Mouse (Mus musculus) liver, embryonic 14.5 days (tissue): Measurements from ENCODE around the gene Csad. TPM values are rescaled to one million over a fixed set of nuclear protein-coding genes. Genes with fewer than 3 reads are reported as not detected.

Experiments
- ATAC-seq: fragments of 200-750 bp; cut with Nextera tagmentation; 2 replicates; pipeline ENCODE4 v1.8.0; 2017; ENCODE audit warnings: moderate number of reproducible peaks, mild to moderate bottlenecking, moderate library complexity; ENCODE audit not compliant: insufficient read depth
- DNase-seq, 3 experiments: peaks; one replicate each; pipeline ENCODE4 v3.0.0-alpha.2; 2012 to 2013; ENCODE audit warnings: low read depth in 3 of 3, low spot score in 3 of 3
- H3K27ac ChIP-seq: fragments of 300-500 bp; sonication (generic); 2 replicates; pipeline ENCODE4 v1.5.1; 2014; ENCODE audit warnings: moderate library complexity, mild to moderate bottlenecking, control low read depth, inconsistent platforms
- H3K27me3 ChIP-seq: fragments of 300-500 bp; sonication (generic); 2 replicates; pipeline ENCODE4 v1.6.1; 2014; ENCODE audit warnings: mild to moderate bottlenecking, low read length, moderate library complexity; ENCODE audit not compliant: control insufficient read depth, insufficient read depth
- H3K36me3 ChIP-seq: fragments of 300-500 bp; sonication (generic); replicated peaks from 2 replicates; pipeline ENCODE4 v1.6.1; 2014; ENCODE audit warnings: low read depth; ENCODE audit not compliant: control insufficient read depth, insufficient read depth
- H3K4me1 ChIP-seq, 2 experiments: fragments of 200-500 bp in 1 of 2; fragments of 300-500 bp in 1 of 2; sonication (generic) in 1 of 2; replicated peaks; 2 replicates each; pipeline ENCODE4 v1.6.1; 2012 to 2014; ENCODE audit warnings: antibody characterized with exemption in 1 of 2, inconsistent platforms in 1 of 2, low read length in 1 of 2; ENCODE audit not compliant: control insufficient read depth in 2 of 2, insufficient read depth in 2 of 2
- H3K4me2 ChIP-seq: fragments of 300-500 bp; sonication (generic); 2 replicates; pipeline ENCODE4 v1.6.1; 2014; ENCODE audit warnings: low read depth, mild to moderate bottlenecking, control low read depth, moderate library complexity
- H3K4me3 ChIP-seq, 2 experiments: fragments of 200-500 bp in 1 of 2; fragments of 300-500 bp in 1 of 2; sonication (generic) in 1 of 2; 2 replicates each; pipeline ENCODE4 v1.5.1; 2012 to 2014; ENCODE audit warnings: low read depth in 2 of 2, low read length in 2 of 2, mild to moderate bottlenecking in 2 of 2, control low read depth in 1 of 2, inconsistent platforms in 1 of 2, moderate library complexity in 1 of 2; ENCODE audit not compliant: insufficient read depth in 1 of 2
- H3K9ac ChIP-seq: fragments of 300-500 bp; sonication (generic); replicated peaks from 2 replicates; pipeline ENCODE4 v1.6.1; 2014; ENCODE audit warnings: mild to moderate bottlenecking, control low read depth, moderate library complexity
- H3K9me3 ChIP-seq: fragments of 300-500 bp; sonication (generic); 2 replicates; pipeline ENCODE4 v1.6.1; 2016; ENCODE audit warnings: low read length, mixed read lengths; ENCODE audit not compliant: control insufficient read depth
- CTCF ChIP-seq: IDR thresholded peaks from 2 replicates; pipeline ENCODE4 v1.5.1; 2016; ENCODE audit warnings: antibody characterized with exemption, low read depth, control low read depth
- EP300 ChIP-seq: IDR thresholded peaks from 2 replicates; pipeline ENCODE4 v1.6.1; 2016; ENCODE audit warnings: antibody characterized with exemption, low read depth
- WGBS: fragments of 180-500 bp; shearing (Covaris S2); extraction: QIAGEN DNeasy Blood & Tissue Kit; methylation state at CpG from one replicate; pipeline ENCODE4 v1.1.7; 2014; ENCODE audit not compliant: insufficient replicate concordance; 5-methylcytosine and 5-hydroxymethylcytosine counted together
- polyA plus RNA-seq, 2 experiments: library from polyadenylated mRNA; depleted of rRNA in 1 of 2; stranded (reverse) in 1 of 2; unstranded in 1 of 2; fragments of >200 nt; fragmentation: Nextera tagmentation in 1 of 2; extraction: Ambion mirVana in 1 of 2; gene quantifications; 2 replicates each; pipeline versions ENCODE4 v1.2.1 to v1.2.3; 2012 to 2014

Csad gene
- polyA plus RNA-seq, 2 experiments, result 17.9 to 24.0 TPM

- WGBS, result 53% methylated on average over 6 of the region's 6 CpGs
- H3K27me3 ChIP-seq, result no peaks in the 10 kb centered on the region
- no peak for TF ChIP-seq EP300
- TF ChIP-seq CTCF, result no peak
- ATAC-seq (no peak), DNase-seq (no peak)
- no peak overlapping the region for H3K4me2 ChIP-seq
- no peaks in the 10 kb centered on the region for H3K36me3 ChIP-seq
- no peaks in the 10 kb centered on the region for H3K9me3 ChIP-seq
- H3K4me1 ChIP-seq, result no peaks in the 10 kb centered on the region
- H3K4me3 ChIP-seq, result no peak overlapping the region
- H3K9ac ChIP-seq, result no peak overlapping the region
- no peak overlapping the region for H3K27ac ChIP-seq
These were observed 36.9 kb downstream of the Csad start for GRCm38 (mm10) chr15:102167620-102168021.

- Histone ChIP-seq H3K9me3 (no peaks in the 10 kb centered on the region), H3K4me3 (no peak overlapping the region), H3K27ac (no peak overlapping the region), H3K36me3 (no peaks in the 10 kb centered on the region), H3K4me1 (no peaks in the 10 kb centered on the region), H3K27me3 (no peaks in the 10 kb centered on the region), H3K4me2 (no peak overlapping the region), H3K9ac (no peak overlapping the region)
- 12% methylated on average over 6 of the region's 6 CpGs for WGBS
- TF ChIP-seq CTCF, result no peak
- no peak for TF ChIP-seq EP300
- DNase-seq, result no peak
- ATAC-seq, result no peak
These were observed 38.9 kb downstream of the Csad start for GRCm38 (mm10) chr15:102165468-102166100.

GRCm38 (mm10) chr15:102163900-102164693 lies 40.4 kb downstream of the Csad start:
- Histone ChIP-seq H3K9ac (no peak overlapping the region), H3K27me3 (no peaks in the 10 kb centered on the region), H3K4me2 (no peak overlapping the region), H3K9me3 (no peaks in the 10 kb centered on the region), H3K36me3 (no peaks in the 10 kb centered on the region), H3K4me3 (no peak overlapping the region), H3K4me1 (no peaks in the 10 kb centered on the region), H3K27ac (no peak overlapping the region)
- ATAC-seq, result no peak
- no peak for DNase-seq
- 17% methylated on average over 3 of the region's 3 CpGs for WGBS
- TF ChIP-seq CTCF (peak; percentile 32; the same call in 1 of the 2 replicates), EP300 (no peak)

- no peak overlapping the region for H3K27ac ChIP-seq
- H3K27me3 ChIP-seq, result no peaks in the 10 kb centered on the region
- WGBS, result 63% methylated on average over 27 of the region's 27 CpGs
- TF ChIP-seq CTCF, result no peak; the same call in 1 of the 2 replicates
- TF ChIP-seq EP300, result no peak
- peaks cover 2% of the 10 kb centered on the region; the same call in 1 of the 2 replicates for H3K36me3 ChIP-seq
- H3K4me1 ChIP-seq, result no peaks in the 10 kb centered on the region
- DNase-seq, result no peak
- no peak overlapping the region for H3K4me2 ChIP-seq
- H3K9ac ChIP-seq, result no peak overlapping the region
- no peak overlapping the region for H3K4me3 ChIP-seq
- no peaks in the 10 kb centered on the region for H3K9me3 ChIP-seq
- no peak for ATAC-seq
These were observed 44.0 kb downstream of the Csad start for GRCm38 (mm10) chr15:102160415-102161060.

GRCm38 (mm10) chr15:102156836-102157235 lies 47.7 kb downstream of the Csad start:
- no peaks in the 10 kb centered on the region for H3K27me3 ChIP-seq
- DNase-seq (no peak), ATAC-seq (no peak)
- H3K4me3 ChIP-seq, result no peak overlapping the region
- H3K9me3 ChIP-seq, result no peaks in the 10 kb centered on the region
- H3K9ac ChIP-seq, result no peak overlapping the region
- no peak overlapping the region for H3K27ac ChIP-seq
- WGBS, result 73% methylated on average over 20 of the region's 20 CpGs
- TF ChIP-seq EP300 (no peak), CTCF (no peak)
- H3K4me2 ChIP-seq, result no peak overlapping the region
- H3K4me1 ChIP-seq, result 0 out of 4 replicates have a peak, but pooled peaks cover 0 to 2% of the 10 kb centered on the region in 2 experiments
- H3K36me3 ChIP-seq, result peaks cover 2% of the 10 kb centered on the region; the same call in 1 of the 2 replicates
